Mouse (Mus musculus) E14TG2a.4 (cell line): ENCODE results near the gene Rps24.

Experiments
- H3K27me3 ChIP-seq: 2 replicates; pipeline ENCODE4 v1.6.1; 2014; ENCODE audit warnings: low read length, control low read depth; ENCODE audit not compliant: insufficient read depth
- H3K36me3 ChIP-seq: 2 replicates; pipeline ENCODE4 v1.6.1; 2014; ENCODE audit warnings: low read length, control low read depth; ENCODE audit not compliant: insufficient read depth
- H3K4me1 ChIP-seq: replicated peaks from 2 replicates; pipeline ENCODE4 v1.6.1; 2014; ENCODE audit warnings: low read depth, low read length, control low read depth
- H3K4me3 ChIP-seq: replicated peaks from 2 replicates; pipeline ENCODE4 v1.5.1; 2014; ENCODE audit warnings: mild to moderate bottlenecking, low read length
- H3K9me3 ChIP-seq: 2 replicates; pipeline ENCODE4 v1.6.1; 2014; ENCODE audit warnings: low read length, control low read depth
- CTCF ChIP-seq: conservative IDR thresholded peaks from 2 replicates; pipeline ENCODE4 v1.5.1; 2014; ENCODE audit warnings: low read length
- NANOG ChIP-seq: IDR thresholded peaks from 2 replicates; pipeline ENCODE4 v1.6.1; 2014; ENCODE audit warnings: borderline replicate concordance, low read length, mixed read lengths
- POU5F1 ChIP-seq: IDR thresholded peaks from 2 replicates; pipeline ENCODE4 v1.6.1; 2014; ENCODE audit warnings: low read length, borderline replicate concordance

Gene Rps24

GRCm38 (mm10) chr14:24526440-24526839 lies 39.5 kb downstream of the Rps24 start:
- H3K36me3 ChIP-seq, result no peaks in the 10 kb centered on the region
- peaks cover 41% of the 10 kb centered on the region for H3K4me1 ChIP-seq
- TF ChIP-seq CTCF (no peak), POU5F1 (no peak), NANOG (no peak)
- 0 out of 2 replicates have a peak, but pooled peaks cover 2% of the 10 kb centered on the region for H3K27me3 ChIP-seq
- H3K9me3 ChIP-seq, result no peaks in the 10 kb centered on the region
- H3K4me3 ChIP-seq, result no peak overlapping the region

- TF ChIP-seq NANOG, result no peak
- no peak for TF ChIP-seq CTCF
- TF ChIP-seq POU5F1, result no peak
- H3K36me3 ChIP-seq, result no peaks in the 10 kb centered on the region
- H3K4me3 ChIP-seq, result no peak overlapping the region
- H3K4me1 ChIP-seq, result peaks cover 36% of the 10 kb centered on the region
- H3K9me3 ChIP-seq, result no peaks in the 10 kb centered on the region
- H3K27me3 ChIP-seq, result peaks cover 7% of the 10 kb centered on the region; the same call in 1 of the 2 replicates
Measured at GRCm38 (mm10) chr14:24530228-24530627, 43.3 kb downstream of the Rps24 start.

GRCm38 (mm10) chr14:24534865-24535545 lies 48.1 kb downstream of the Rps24 start:
- H3K4me3 ChIP-seq, result no peak overlapping the region
- TF ChIP-seq POU5F1, result no peak
- TF ChIP-seq NANOG, result no peak
- TF ChIP-seq CTCF, result no peak

GRCm38 (mm10) chr14:24542901-24543300 lies 56.0 kb downstream of the Rps24 start:
- Histone ChIP-seq H3K27me3 (peaks cover 3% of the 10 kb centered on the region; the same call in 1 of the 2 replicates), H3K4me1 (no peaks in the 10 kb centered on the region), H3K9me3 (peaks cover 10% of the 10 kb centered on the region), H3K36me3 (no peaks in the 10 kb centered on the region), H3K4me3 (no peak overlapping the region)
- TF ChIP-seq NANOG (no peak), POU5F1 (no peak), CTCF (no peak)

More at GRCm38 (mm10) chr14:24534865-24535545, 48.1 kb downstream of the Rps24 start:
- Histone ChIP-seq H3K9me3 (no peaks in the 10 kb centered on the region), H3K4me1 (peaks cover 12% of the 10 kb centered on the region), H3K36me3 (no peaks in the 10 kb centered on the region), H3K27me3 (peaks cover 7% of the 10 kb centered on the region; the same call in 1 of the 2 replicates)

GRCm38 (mm10) chr14:24544057-24544456 lies 57.1 kb downstream of the Rps24 start:
- Histone ChIP-seq H3K4me1 (no peaks in the 10 kb centered on the region), H3K27me3 (peaks cover 3% of the 10 kb centered on the region; the same call in 1 of the 2 replicates), H3K9me3 (peaks cover 10% of the 10 kb centered on the region), H3K4me3 (no peak overlapping the region), H3K36me3 (no peaks in the 10 kb centered on the region)
- TF ChIP-seq POU5F1 (no peak), CTCF (peak; percentile 54)
